Mouse (Mus musculus): ENCODE measurements around the gene Zfp385a.

Zfp385a gene

DNA sequence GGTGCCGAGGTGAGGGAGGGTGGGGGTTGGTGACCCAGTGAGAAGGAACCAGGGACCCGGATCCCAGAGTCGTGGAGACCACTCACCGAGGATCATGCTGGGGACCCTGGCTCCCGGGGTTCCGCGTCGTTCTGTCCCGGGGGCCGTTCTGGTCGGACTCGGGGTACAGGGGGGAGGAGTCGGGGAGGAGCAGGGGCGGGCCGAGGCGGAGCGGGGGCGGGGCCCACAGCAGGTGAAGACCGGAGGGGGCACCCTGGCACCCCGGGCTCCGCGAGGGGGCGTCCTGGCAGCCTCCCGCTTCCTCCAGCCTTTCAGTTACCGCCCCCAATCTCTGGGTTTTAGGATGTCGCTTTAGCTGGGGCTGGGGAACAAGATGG lies at the start of gene Zfp385a:
Zfp385a (minus strand) TSS at position 133 of the 377 bp plus-strand sequence.
- peak; percentile 87 for DNase-seq

DNA sequence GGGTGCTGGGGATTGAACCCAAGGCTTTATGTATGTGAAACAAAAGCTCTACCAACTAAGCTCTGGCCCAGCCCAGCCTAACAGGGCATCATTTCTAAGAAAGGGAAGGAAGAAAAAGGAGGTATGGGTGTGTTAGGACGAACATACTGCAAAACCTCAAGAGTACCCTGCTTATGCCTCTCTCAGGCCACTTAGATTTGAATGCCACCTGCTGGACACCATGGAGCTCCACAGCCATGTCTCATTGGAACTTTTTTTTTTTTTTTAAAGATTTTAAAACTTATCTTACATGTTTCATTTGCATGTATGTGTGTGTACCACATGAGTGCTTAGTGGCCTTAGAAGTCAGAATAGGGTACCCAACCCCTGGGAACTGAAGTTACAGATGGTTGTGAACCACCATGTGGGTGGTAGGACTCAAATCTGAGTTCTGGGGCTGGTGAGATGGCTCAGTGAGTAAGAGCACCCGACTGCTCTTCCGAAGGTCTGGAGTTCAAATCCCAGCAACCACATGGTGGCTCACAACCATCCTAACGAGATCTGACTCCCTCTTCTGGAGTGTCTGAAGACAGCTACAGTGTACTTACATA lies 48.8 kb upstream of the Zfp385a start:
- no peak for DNase-seq

DNA sequence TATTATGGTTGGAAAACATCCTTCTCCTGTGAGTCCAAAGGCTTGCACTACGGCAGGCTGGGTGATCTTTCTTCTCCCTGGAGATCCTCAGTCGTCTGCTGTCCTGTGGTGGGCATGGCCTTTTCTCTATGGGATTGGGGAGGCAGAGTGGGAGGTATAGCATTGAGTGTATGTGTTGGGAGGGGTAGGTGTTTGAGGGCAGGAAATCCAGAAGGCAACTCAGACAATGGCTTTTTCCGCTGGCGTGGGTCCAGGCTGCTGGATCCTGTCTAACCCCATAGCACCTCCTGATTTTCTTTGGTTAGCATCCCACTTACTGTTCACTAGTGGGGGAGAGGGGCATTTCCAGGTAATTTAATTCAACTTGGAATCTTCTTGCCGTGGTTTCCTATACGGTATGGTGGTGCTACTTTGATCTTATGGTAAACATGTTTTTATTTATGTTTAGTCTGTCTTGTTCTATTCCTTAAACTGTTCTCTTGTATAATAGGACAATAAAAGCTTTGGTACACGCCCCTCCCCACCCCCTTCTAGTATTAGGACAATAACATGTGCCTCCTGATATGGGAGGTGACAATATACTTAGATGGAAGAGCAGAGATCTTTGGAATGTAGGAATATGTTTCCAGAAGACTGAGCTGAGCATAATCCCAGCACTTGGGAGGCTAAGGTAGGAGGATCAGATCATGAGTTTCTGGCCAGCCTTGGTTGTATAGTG lies 44.0 kb upstream of the Zfp385a start:
- no peak for DNase-seq

DNA sequence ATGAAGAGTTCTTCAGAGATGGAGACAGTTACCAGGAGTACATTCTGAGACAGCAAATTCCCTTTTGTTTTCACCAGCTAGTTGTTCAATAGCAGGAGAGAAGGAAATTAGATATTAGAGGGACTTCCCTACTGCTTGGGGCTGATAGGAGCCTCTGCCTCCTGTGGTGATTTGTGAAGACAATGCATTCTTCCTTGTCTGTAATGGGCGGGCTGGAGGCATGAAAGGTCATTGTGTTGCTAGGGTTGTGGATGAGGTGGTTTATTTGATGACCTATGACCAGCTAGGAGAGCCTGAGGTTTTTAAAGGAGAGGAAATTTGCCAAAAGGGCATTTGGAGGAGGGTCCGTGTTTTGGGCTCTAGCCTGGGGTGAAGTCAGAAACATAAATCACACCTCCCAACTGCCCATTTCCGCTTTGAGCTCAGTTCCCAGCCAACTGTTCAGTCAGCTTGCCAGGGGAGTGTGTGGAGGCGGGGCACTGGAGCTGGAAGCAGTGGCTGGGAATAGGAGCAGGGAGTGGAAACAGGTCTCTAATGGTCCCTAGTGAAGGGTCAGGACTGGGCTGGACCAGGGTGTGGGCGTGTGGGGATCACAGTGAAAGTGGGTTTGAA lies 43.0 kb upstream of the Zfp385a start:
- no peak for DNase-seq

DNA sequence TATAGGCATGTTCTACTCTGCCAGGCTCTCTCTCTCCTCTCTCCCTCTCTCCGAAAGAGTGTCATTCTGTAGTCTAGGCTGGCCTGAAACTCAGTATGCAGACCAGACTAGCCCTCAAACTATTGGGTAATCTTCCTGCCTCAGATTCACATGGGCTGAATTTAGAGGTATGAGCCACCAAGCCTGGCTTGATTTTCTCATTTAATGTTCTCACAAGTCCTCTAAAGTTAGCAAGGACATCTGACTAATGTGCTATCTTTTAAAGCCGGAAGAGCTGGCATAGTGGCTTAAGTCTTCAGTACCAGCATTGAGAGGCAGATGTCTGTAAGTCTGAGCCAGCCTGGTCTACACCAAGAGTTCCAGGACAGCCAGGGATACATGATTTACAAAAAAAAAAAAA lies 42.2 kb upstream of the Zfp385a start:
- DNase-seq, result no peak

DNA sequence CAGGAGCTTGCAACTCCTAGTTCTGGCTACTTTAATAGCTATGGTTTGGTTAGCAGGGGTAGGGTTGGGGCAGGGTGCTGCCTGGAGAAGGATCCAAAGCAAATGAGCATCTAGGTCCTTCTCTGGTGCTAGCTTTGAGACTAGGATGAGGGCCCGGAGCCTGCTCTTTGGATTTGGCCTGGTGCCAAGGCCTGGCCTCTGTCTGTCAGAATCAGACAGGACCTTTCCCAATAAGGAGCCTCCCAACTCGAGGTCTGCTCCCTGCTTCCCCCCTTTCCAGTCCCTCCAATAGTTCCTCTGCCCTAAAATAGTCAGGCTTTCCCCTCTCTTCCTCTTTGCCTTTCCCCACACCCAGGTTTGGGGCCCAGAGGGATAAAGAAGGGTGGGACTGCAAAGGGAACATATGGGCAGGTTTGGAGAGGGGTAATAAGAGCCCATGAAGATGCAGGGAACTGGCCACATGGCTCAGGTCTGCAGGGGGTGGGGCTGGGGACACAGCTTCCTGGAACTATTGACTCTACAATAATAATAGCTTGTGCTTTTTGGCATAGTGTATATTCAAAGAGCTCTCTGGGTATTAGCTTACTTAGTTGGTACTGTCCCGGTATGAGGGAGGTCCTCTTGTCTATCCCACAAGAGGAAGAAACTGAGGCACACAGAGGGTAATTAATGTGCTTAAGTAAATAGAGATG lies 38.9 kb upstream of the Zfp385a start:
- DNase-seq, result no peak

DNA sequence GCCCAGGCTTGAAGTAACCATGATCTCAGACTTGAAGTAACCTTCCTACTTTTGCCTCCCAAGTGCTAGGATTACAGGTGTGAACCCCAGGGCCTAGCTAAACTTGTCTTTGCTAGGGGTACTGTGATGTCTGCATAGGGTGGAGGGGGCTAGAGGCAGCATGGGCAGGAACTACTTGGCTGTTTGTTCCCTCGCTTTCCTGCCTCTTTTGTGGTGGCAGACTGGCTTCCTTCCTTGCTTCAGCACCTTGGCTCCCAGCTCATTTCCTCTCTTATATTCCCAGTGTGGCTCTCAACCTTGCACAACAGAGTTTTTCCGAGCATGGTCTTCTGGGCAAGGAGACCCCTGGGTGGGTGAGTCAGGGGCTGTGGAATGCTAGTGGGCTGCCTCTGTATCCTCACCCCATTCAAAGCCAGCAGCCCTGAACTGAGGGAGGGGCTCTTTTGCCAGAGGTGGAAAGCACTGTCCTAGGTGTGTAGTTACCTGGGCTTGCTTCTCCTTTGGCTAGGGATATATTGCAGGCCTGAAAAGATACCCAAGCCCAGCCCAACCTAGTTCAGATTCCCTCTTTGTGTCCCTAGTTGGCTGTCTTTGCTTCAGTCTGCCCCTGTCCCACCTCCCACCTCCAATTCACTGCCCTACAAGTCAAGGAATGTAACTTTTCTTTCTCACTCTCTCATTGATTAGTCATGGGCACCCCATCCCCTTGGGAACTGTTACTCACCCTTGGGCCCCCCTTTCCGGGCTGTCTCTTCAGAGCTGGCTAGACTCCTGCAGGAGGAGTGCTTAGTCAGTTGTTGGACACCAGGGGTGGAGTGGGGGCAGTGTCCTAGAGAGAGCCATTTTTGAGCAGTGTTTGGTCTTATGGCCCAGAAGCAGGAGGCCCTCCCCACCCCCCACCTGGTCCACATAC lies 38.1 kb upstream of the Zfp385a start:
- DNase-seq, result no peak

DNA sequence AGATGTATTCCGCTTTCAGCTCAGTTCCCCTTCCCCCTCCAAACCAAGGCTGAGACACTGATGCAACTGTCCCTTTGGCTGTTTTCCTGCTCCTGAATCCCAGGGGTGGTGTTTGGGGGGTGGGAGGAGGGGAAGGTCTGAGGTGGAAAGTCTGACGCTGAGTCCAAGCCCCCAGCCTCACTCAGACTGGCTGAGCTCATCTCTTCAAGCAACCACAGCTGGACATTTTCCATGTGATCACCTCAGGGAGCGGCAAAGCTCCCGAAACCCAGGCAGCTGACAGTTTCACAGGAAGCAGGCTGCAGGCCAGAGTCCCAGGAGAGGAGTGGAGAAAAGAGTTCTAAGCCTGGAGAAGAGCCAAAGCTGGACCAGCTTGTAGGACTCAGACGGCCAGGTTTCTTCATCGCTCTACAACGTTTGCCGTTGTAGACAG lies 37.0 kb upstream of the Zfp385a start:
- DNase-seq, result no peak

DNA sequence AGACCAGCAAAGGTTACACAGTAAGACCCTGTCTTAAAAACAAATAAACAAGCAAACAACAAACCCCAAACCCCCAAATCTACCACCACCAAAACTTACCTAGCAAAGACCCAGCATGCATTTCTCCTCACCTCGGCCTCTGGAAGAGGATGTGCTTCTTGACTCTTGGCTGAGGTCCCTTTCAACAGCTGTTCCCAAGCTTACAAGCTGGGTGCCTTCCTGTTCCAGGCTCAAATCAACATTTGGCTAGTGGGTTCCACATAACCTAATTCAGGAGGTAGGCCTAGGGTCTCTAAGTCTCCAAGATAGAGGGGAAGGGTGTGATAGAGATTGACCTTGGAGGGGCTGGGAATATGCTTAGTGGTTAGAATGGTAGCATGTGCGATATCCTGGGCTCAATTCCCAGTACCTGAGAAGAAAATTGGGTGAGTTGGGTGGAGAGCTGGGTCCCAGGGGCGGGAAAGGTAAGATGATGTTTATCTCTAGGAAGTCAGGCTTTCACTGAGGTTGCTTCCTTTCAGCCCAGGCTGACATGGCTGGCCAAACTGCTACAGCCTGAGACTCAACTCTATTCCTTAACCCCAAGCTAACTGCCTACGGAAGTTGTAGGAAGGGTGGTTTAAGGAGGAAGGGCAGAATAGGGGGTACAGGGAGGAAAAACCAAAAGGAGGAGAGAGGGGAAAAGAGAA lies 35.4 kb upstream of the Zfp385a start:
- DNase-seq, result no peak

DNA sequence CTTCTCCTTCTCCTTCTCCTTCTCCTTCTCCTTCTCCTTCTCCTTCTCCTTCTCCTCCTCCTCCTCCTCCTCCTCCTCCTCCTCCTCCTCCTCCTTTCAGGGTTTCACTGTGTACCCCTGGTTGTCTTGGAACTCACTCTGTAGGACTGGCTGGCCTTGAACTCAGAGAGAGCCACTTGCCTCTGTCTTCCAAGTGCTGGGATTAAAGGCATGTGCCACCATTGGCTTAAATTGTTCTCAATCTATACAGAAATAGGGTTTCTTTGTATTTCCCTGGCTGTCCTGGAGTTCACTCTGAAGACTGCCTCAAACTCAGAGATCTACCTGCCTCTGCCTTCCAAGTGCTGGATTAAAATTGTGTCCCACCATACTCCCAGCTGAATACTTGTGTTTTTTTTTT lies 32.6 kb upstream of the Zfp385a start:
- no peak for DNase-seq

DNA sequence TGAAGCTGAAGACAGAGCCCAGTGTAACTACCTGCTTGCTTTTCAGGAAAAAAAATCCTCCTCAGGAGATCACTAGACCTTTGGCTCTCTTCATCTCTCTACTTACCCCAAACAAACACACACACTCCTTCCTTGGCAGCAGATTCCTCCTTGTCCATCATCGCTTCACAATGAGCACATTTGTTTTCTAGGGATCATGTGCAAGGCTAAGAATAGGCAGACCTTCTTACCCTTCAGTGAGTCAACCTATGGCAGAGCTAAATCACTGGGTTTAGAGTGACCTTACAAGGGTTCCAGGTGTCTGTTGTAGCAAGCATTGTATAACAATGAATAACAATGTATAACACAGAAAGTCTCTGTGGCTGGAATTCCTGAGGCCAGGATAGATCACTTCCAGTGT lies 31.8 kb upstream of the Zfp385a start:
- no peak for DNase-seq

DNA sequence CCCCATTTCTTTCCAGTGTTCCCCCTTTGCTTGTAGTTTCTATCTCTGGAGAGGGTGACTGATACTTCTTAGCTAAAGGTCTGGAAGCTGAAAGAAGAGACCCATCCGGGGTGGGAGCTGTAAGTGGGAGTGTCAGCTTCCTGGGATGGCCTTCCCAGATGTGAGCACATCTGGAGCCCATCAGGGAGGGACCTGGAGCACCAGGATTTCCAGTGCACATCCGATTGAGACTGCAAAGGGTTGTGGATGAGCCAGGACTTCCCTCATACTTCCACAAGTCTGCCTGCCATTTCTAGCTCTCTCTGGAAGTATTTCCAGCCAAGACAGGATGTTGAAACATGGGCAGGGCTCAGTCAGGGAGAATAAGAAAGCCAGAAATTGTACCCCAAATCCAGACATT lies 31.3 kb upstream of the Zfp385a start:
- DNase-seq, result no peak

DNA sequence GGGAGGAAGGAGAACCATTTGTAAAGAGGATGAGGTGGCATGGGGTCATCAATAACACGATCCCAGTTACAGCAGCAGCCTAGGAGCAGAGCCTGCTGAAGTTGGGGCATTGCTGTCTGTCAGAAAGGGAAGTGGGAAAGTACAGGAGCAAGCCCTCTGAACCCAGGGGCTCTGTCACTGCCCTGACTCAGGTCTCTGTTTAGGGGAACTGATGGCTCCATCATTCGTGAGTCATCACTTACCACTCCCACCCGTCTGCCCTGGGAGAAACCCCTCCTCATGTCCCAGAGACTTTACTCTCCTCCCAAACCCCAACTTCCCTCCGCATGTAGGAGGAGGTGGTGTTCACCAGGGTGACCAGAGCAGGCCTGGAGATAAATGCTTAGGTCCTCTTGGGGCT lies 30.6 kb upstream of the Zfp385a start:
- no peak for DNase-seq

DNA sequence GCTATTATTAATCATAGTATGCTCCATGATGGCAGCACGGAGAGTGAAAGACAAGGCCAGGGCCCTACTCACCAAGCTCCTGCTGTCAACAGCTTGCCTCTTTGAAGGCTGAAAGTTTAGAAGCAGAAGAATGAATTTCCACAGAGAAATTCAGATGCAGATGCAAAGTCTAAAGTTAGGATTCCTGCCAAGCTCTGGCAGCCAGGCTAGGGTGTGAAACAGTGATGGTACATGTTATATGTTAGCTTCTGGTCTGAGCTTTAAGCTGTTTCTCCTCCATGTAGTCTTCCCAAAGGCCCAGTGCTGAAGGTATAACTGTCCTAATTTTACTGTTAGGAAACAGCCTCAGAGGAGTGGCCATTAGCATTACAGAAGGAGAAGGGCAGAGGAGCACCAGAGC lies 29.2 kb upstream of the Zfp385a start:
- DNase-seq, result no peak

DNA sequence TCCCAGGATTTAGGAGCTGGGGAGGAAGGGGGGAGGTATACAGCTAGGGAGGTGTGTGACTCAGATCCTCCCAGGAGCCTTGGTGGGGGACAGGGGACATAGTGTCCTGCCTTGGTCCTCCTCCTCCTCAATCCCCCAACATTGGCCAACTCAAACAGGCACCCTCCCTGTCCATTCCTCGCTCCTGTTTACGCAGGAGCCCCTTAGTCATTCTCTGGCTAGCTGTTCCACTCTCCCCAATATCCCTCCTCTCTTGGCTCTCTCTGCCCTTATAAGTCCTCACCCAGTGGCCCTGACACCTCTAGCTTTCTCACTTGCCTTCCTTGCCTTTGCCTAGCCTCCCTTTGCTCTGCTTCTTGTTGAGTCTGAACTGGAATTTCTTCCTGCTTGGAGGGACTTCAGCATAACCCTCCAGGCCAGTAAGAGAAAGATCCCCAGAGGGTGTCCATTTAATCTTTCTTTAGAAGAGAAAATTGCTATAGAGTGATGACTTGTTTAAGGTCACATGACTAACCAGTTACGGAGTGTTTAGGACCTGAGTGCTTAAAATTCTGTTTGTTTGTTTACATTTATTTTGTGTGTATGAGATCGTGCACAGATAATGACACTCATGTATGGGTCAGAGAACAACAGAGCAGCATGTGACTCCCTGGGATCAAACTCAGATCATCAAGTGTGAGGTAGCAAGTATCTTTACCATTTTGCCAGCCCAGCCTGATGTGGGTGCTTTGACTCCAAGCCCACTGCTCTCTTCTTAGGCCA lies 28.5 kb upstream of the Zfp385a start:
- no peak for DNase-seq

DNA sequence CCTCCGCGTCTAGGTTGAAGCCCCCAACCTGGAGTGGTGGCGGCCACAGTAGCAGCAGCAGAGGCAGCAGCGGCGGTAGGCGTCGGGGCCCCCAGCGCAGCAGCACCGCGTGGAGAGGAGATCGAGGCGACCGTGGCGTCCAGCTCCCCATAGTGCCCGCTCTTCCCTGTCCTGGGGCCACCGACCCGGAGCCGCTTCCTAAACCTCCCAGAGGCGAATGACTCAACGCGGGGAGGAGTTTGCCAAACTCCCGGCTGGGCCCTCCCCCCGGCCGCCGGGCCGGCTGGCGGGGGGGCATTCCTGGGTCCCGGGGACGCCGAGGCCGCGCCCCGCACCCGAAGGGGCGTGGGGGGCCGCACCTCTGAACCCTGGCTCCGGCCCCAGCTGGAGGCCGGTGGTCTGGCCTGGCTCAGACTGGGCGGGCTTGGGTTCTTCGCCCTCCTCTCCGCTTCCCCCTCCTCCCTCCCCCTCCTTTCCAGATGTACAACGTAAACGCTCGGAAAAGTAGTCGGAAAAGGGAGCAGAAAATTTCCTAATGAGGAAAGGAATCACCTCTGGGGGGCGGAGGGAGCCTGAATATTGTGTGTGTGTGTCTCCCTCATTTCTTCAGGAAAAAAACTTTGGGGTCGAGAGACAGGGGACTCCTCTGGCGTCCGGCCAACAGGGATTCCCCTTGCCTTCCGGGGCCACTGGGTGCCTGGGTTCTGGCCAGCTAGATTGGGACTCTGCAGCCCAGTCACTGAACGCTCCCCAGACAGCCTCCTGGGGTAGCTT lies 26.7 kb upstream of the Zfp385a start, which contains the start of gene Itga5:
Itga5 (minus strand) TSS at position 388 of the 774 bp plus-strand sequence.
- DNase-seq, result peak; percentile 41 to 48

DNA sequence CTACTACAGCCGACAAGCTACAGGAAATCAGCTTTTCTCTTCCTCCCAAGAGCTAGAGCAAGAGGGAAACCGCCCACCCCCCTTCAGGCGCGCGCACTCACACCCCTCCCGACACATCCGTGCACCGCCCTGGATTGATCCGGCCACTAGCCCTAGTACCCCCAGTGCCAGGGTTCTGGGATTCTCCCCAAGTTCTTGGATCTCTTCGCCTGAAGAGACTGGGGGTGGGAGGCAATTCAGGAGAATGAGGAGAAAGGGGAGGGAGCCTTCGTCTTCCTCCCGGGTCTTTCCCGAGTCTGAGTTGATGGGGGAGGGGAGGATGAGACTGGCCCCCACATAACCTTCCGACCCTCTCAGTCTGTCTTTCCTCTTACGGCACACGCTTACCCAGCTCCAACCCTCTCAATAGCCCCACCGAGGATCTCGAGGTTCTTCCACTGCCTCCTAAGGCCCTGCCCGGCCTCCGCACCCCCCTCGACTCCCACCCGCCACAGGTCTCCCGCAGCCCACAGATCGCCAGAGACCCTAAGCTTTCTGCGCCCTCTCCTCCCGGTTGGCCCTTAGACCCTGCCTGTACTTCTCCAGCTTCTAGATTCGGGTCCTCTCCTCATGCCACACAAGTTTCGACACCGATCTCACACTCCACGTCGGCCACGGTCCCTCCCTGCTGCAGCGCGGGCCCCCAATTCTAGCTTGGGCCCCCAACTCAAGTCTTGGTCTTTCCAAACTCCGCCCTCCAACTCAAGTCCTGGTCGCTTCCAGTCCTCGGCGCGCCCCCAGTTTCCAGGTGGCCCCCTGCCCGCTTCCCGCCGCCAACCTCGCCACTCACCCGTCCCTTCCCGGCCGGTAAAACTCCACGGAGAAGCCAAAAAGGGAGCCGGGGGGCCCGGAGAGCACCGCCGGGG lies 25.8 kb upstream of the Zfp385a start:
- DNase-seq, result peak; percentile 72 to 79

DNA sequence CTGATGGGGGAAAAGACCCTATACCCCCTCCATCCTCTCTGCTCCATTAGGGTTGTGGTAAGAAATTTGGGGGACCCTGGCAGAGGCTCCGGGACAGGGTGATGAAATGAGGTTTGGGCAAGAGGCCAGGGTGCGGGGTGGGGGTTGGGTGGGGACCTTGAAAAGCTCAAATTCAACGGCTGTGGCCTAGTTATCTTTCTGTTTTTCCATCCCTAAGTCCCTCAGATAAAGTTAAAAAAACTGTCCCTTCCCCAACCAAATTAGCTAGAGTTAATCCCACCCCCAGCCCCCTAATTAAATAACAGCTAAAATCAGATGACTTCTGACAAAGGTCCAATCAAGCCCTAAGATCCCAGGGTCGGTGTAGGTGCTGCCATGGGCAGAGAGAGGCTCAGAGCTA lies 24.9 kb upstream of the Zfp385a start:
- DNase-seq, result no peak

DNA sequence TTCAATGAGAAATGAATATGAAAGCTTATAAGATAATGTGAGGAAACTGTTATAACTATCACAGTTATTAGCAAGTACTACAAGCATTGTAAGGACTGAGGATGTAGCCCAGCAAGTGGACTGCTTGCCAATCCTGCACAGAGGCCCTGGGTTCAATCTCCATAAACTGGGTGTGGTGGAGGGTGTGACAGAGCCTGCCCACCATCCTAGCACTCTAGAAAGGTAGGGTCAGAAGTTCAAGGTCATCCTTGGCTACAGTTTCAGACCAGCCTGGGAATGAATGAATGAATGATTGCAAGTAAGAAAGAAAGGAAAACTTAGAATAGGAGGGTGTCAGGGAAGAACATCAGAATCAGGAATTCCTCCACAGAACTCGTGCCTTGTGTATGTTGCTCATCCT lies 23.9 kb upstream of the Zfp385a start:
- DNase-seq, result no peak
